In genomic region chr10:108073828-108074227, GRCm38 (mm10) we compare ENCODE assay signal across 17 mouse cellular contexts.
"Had no signal": no experiment of that assay in that cellular context is flagged by ENCODE, and none has a peak within 500 bp of the region (broad histone marks: within the 10 kb centered on the region; RNA-seq: fewer than 3 reads in every experiment).

No protein-coding gene starts in this region.

- ATAC-seq: midbrain, embryonic 16.5 days had no signal

- H3K9me3 ChIP-seq: midbrain, embryonic 10.5 days; midbrain, embryonic 12.5 days; neural tube, embryonic 13.5 days; neural tube, embryonic 15.5 days; stomach, embryonic 15.5 days had no signal

- H3K4me1 ChIP-seq: midbrain, embryonic 12.5 days; neural tube, embryonic 13.5 days; neural tube, embryonic 15.5 days; stomach, embryonic 15.5 days had no signal

- H3K27ac ChIP-seq: midbrain, embryonic 10.5 days; midbrain, embryonic 12.5 days; neural tube, embryonic 13.5 days; neural tube, embryonic 15.5 days; stomach, embryonic 15.5 days; stomach, postnatal 0 days had no signal

- H3K36me3 ChIP-seq: midbrain, embryonic 10.5 days; midbrain, embryonic 12.5 days; neural tube, embryonic 13.5 days; neural tube, embryonic 15.5 days; stomach, embryonic 15.5 days had no signal

- DNase-seq: lung, embryonic 14.5 days; lung, postnatal 10 days; lung, postnatal 4 days; midbrain, embryonic 14.5 days; retina, postnatal 1 day; right cerebral cortex, adult 18-20 months; thymus, adult 2 months; thymus, postnatal 25 days; thymus, postnatal 4 days had no signal

- H3K4me3 ChIP-seq: midbrain, embryonic 10.5 days; midbrain, embryonic 12.5 days; myocyte; neural tube, embryonic 13.5 days; neural tube, embryonic 15.5 days; stomach, embryonic 15.5 days had no signal

- H3K27me3 ChIP-seq: midbrain, embryonic 12.5 days; neural tube, embryonic 13.5 days; neural tube, embryonic 15.5 days; stomach, embryonic 15.5 days had no signal

- H3K9ac ChIP-seq: lung, embryonic 14.5 days; midbrain, embryonic 12.5 days; neural tube, embryonic 13.5 days; neural tube, embryonic 15.5 days; stomach, embryonic 15.5 days had no signal

- H3K4me2 ChIP-seq: lung, embryonic 14.5 days; midbrain, embryonic 12.5 days; neural tube, embryonic 13.5 days; neural tube, embryonic 15.5 days; stomach, embryonic 15.5 days had no signal
